Comparison of ENCODE assay signal across 9 mouse cellular contexts in the genomic region with DNA sequence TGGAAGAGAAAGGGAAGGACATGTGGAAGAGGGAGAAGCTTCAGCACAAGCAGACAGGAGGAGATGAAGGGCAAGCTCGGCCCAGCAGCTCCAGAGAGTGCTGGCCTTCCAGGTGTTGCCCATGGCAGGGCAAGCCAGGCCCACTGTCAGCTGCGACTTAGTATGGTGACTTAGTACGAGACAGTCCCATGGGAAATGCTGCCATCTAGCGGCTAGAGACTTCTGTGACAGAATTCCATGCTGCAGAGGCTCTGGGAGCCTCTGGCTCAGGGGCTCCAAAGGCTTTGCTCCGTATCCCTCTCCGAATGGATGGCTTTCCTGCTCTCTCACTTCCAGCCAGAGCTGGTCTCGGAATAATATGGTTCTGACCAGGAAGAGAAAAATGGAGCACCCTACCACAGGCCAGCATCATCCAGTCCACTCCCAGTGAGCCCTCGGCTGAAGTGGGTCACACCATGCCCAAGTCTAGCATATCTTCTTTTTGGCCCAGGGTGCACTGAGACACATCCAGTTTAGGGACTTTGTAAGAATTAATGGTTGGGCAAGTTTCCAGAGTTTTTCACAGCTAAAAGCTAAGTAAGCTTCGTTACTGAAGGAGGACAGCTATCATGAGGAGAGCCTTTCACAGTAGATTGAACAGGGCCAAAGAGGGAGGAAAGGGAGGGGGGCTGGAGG. TPM values are rescaled to one million over a fixed set of nuclear protein-coding genes. Genes with fewer than 3 reads are reported as not detected.
DNase-seq lines count a peak whose midpoint lies in the region; ATAC-seq and TF ChIP-seq lines count a peak whose summit lies in the region.
"Had no signal": no experiment of that assay in that cellular context is flagged by ENCODE, and none has a peak within 500 bp of the region (broad histone marks: within the 10 kb centered on the region; RNA-seq: fewer than 3 reads in every experiment).

No protein-coding gene starts in this region.

- 32% methylated on average over 9 of the region's 9 CpGs for WGBS in heart, embryonic 15.5 days
- WGBS in liver, embryonic 13.5 days (ENCODE audit: insufficient replicate concordance): 39% methylated on average over 9 of the region's 9 CpGs
- 32% methylated on average over 9 of the region's 9 CpGs for WGBS in neural tube, embryonic 13.5 days

- no peak overlapping the region for H3K4me2 ChIP-seq in heart, embryonic 15.5 days
- H3K4me2 ChIP-seq in liver, embryonic 13.5 days: no peak overlapping the region
- H3K4me2 ChIP-seq in neural tube, embryonic 13.5 days: no peak overlapping the region

- peak; percentile 86 for TF ChIP-seq CTCF in brain, embryonic 14.5 days (IDR thresholded peaks at IDR 0.05; ENCODE audit: borderline replicate concordance, extremely low read depth, insufficient read depth, insufficient read length)

- no peaks in the 10 kb centered on the region for H3K9me3 ChIP-seq in heart, embryonic 15.5 days (replicated peaks)
- no peaks in the 10 kb centered on the region for H3K9me3 ChIP-seq in liver, embryonic 13.5 days (replicated peaks)
- no peaks in the 10 kb centered on the region for H3K9me3 ChIP-seq in neural tube, embryonic 13.5 days

- no peaks in the 10 kb centered on the region; the same call in 1 of the 2 replicates for H3K4me1 ChIP-seq in heart, embryonic 15.5 days (replicated peaks)
- no peaks in the 10 kb centered on the region for H3K4me1 ChIP-seq in liver, embryonic 13.5 days (replicated peaks)
- H3K4me1 ChIP-seq in neural tube, embryonic 13.5 days (replicated peaks): no peaks in the 10 kb centered on the region

- H3K9ac ChIP-seq in heart, embryonic 15.5 days: no peak overlapping the region
- no peak overlapping the region for H3K9ac ChIP-seq in liver, embryonic 13.5 days
- H3K9ac ChIP-seq in neural tube, embryonic 13.5 days: no peak overlapping the region

- H3K36me3 ChIP-seq in heart, embryonic 15.5 days: peaks cover 24% of the 10 kb centered on the region
- peaks cover 94% of the 10 kb centered on the region for H3K36me3 ChIP-seq in liver, embryonic 13.5 days
- H3K36me3 ChIP-seq in neural tube, embryonic 13.5 days: peaks cover 80% of the 10 kb centered on the region

- ATAC-seq in erythroid progenitor cell, adult 5-6 weeks (replicated peaks; ENCODE audit: low FRiP score, poor library complexity, severe bottlenecking): peak; percentile 74
- ATAC-seq in heart, embryonic 15.5 days (replicated peaks; ENCODE audit: insufficient number of reproducible peaks, insufficient read depth, low FRiP score, low read depth): 0 out of 2 replicates have a peak, but pooled peaks have one; percentile 32
- ATAC-seq in liver, embryonic 13.5 days (ENCODE audit: low read depth): peak; percentile 55
- ATAC-seq in neural tube, embryonic 13.5 days (ENCODE audit: low read depth): peak; percentile 67; the same call in 1 of the 2 replicates

- H3K27ac ChIP-seq in heart, embryonic 15.5 days: no peak overlapping the region
- no peak overlapping the region for H3K27ac ChIP-seq in liver, embryonic 13.5 days
- no peak overlapping the region for H3K27ac ChIP-seq in neural tube, embryonic 13.5 days (replicated peaks)

- TF ChIP-seq POLR2A in brain, embryonic 14.5 days (IDR thresholded peaks at IDR 0.05; ENCODE audit: borderline replicate concordance, extremely low read depth, insufficient read depth, insufficient read length, poor library complexity, severe bottlenecking): no peak

- peak; percentile 83 for DNase-seq in CD4-positive, CD25-positive, alpha-beta regulatory T cell, adult 2 months (ENCODE audit: low read depth, low spot score)
- DNase-seq in brain, embryonic 14.5 days (ENCODE audit: low read depth): peak; percentile 94
- peak; percentile 86 for DNase-seq in kidney, postnatal 14 days
- DNase-seq in liver, embryonic 13.5 days: peak; percentile 55
- peak; percentile 81 for DNase-seq in telencephalon, adult 2 months (ENCODE audit: low read depth, low spot score)

- no peak overlapping the region for H3K4me3 ChIP-seq in heart, embryonic 15.5 days
- no peak overlapping the region for H3K4me3 ChIP-seq in liver, embryonic 13.5 days (replicated peaks)
- H3K4me3 ChIP-seq in neural tube, embryonic 13.5 days: no peak overlapping the region
- H3K4me3 ChIP-seq: erythroblast, embryonic 14.5 days had no signal

- H3K27me3 ChIP-seq in heart, embryonic 15.5 days: no peaks in the 10 kb centered on the region
- no peaks in the 10 kb centered on the region for H3K27me3 ChIP-seq in liver, embryonic 13.5 days
- H3K27me3 ChIP-seq in neural tube, embryonic 13.5 days: no peaks in the 10 kb centered on the region

RNA-seq across cellular contexts. Expression of a gene that starts 32.6 kb away (rescaled TPM):
- polyA plus RNA-seq in brain, embryonic 14.5 days (2012; rRNA removed): 40.3 and 41.3 TPM in 2 replicates
- total RNA-seq in erythroid progenitor cell, adult 5-6 weeks (2015; ENCODE audit: low replicate concordance): not detected in 2 replicates
- total RNA-seq in erythroid progenitor cell, adult 5-6 weeks (2017; ENCODE audit: low replicate concordance): 0.39 TPM in 1 of 2 replicates, not detected in the other
- 0.87 and 1.9 TPM in 2 replicates for polyA plus RNA-seq in heart, embryonic 15.5 days (2015; fragmentation: Nextera tagmentation; extraction: Ambion mirVana)
- polyA plus RNA-seq in liver, embryonic 13.5 days (2015; fragmentation: Nextera tagmentation; extraction: Ambion mirVana): 0.09 TPM in 1 of 2 replicates, not detected in the other
- polyA plus RNA-seq in neural tube, embryonic 13.5 days (2015; fragmentation: Nextera tagmentation; extraction: Ambion mirVana): 9.0 and 12.7 TPM in 2 replicates

RNA-seq across cellular contexts. Expression of a gene that starts 58.5 kb away (rescaled TPM):
- 0.18 and 0.36 TPM in 2 replicates for polyA plus RNA-seq in brain, embryonic 14.5 days (2012; rRNA removed)
- not detected in 2 replicates for total RNA-seq in erythroid progenitor cell, adult 5-6 weeks (2015; ENCODE audit: low replicate concordance)
- total RNA-seq in erythroid progenitor cell, adult 5-6 weeks (2017; ENCODE audit: low replicate concordance): not detected in 2 replicates
- polyA plus RNA-seq in heart, embryonic 15.5 days (2015; fragmentation: Nextera tagmentation; extraction: Ambion mirVana): 0.15 and 0.24 TPM in 2 replicates
- 0.07 TPM in 1 of 2 replicates, not detected in the other for polyA plus RNA-seq in liver, embryonic 13.5 days (2015; fragmentation: Nextera tagmentation; extraction: Ambion mirVana)
- polyA plus RNA-seq in neural tube, embryonic 13.5 days (2015; fragmentation: Nextera tagmentation; extraction: Ambion mirVana): 0.08 and 0.24 TPM in 2 replicates
- polyA plus RNA-seq: erythroblast, embryonic 14.5 days had no signal
